Mouse (Mus musculus) liver, embryonic 14.5 days (tissue): ENCODE data around the gene Tmem108.

ENCODE experiments used
- CTCF ChIP-seq: IDR thresholded peaks from 2 replicates; pipeline ENCODE4 v1.5.1; 2016; ENCODE audit warnings: antibody characterized with exemption, low read depth, control low read depth
- EP300 ChIP-seq: IDR thresholded peaks from 2 replicates; pipeline ENCODE4 v1.6.1; 2016; ENCODE audit warnings: antibody characterized with exemption, low read depth

- TF ChIP-seq CTCF (no peak), EP300 (no peak)
Measured at GRCm38 (mm10) chr9:103614260-103614659, 147.4 kb downstream of the Tmem108 start.
